Mouse (Mus musculus) 3T3-L1 (cell line): Measurements from ENCODE around the gene Zbtb24.

Experiments
- DNase-seq: peaks from one replicate; pipeline ENCODE4 v3.0.0-alpha.2; 2015; ENCODE audit warnings: low read depth, low spot score

Gene Zbtb24

DNA sequence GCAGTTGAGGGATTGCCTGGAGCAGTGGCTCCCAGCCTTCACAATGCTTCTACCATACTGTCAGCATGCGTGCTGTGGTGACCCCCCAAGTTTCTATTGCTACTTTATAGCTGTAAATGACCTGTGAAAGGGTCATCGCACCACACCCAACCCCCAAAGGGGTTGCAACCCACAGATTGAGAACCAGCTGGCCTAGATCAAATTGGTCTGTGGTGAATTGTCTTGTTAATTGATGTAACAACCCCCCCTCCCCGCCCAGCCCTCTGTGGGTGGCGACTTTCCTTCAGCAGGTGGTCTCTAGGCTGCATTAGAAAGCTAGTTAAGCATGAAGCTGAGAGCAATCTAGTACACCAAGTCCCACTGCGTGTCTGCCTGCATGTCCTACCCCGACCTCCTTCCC, 17.1 kb downstream of the Zbtb24 start:
- DNase-seq: no peak

DNA sequence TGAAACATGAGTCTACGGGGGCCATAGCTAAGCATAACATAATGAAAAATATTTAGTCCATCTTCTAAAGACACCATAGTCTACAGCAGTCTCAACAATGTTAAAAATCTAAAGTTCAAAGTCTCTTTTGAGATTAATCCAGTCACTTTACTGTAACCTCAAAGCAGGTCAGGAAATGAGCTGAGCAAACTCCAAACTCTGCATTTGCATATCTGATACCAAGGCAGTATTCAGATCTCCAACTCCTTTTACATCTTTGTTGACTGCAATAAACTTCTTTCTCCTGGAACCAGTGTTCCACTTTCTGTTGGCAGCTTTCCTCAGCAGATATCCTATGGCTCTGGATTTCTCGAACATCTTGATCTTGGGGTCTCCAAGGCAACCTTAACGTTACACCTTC, 20.5 kb downstream of the Zbtb24 start:
- DNase-seq: no peak

DNA sequence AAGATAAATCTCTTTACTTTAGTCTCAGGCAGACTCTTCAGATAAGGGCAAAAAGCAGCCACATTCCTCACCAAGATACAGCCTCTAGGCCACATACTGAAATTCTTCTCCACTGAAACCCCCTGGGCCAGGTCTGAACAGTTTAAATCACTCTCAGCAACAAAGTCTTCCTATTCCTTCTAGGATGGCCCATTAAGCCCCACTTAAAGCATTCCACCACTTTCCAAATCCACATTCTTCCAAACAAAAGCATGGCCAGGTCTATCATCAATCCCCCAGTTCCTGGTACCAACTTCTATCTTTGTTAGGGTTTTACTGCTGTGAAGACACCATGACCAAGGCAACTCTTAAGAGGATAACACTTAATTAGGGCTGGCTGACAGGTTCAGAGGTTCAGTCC, 22.4 kb downstream of the Zbtb24 start:
- DNase-seq: no peak

DNA sequence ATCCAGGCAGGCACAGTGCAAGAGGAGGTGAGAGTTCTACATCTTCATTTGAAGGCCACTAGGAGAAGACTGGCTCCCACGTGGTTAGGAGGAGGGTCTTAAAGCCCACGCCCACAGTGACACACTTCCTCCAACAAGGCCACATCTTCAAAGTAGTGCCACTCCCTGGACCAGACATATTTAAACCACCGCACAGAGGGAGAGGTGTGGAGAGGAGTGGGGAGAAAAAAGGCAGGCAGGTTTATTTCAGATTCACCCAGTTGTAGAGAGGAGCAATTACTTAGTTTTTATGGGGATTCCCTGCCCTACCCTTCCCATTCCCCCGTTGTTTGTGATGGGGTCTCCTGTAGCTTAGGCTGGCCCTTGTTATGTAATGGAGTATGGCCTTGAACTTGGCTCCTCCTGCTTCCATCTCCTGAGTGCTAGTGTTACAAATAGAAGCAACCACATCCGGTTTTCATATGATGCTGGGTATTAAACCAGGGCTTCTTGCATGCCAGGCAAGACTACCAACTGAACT, 22.8 kb downstream of the Zbtb24 start:
- no peak for DNase-seq

DNA sequence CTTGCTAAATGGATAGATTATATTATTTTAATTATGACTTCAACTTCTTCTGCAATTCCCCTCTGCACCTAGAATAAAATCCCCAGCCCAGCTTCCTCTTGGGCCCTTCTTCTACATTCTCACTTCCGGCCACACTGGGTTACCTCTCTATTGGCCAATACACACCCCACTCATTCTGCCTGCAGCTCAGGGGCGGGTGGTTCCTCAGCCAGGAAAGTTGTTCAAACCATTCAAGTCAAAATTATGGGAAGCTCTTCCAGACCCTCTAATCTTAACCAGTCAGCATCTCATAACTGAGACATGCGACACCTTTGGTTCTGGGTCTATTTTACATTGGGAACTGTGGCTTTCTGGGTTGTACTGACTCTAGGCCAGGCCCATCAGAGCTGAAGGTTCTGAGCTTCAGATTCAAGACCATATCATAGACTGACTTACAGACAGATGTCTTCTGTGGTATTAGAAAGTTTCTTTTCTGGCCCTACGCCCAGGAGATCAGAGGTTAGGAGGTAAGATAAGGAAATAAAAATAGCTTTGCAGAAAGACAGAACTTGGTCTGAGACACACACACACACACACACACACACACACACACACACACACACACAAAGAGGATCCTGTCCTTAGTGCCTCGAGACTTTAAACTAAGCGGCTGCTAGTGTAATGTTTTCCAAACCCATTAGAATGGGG, 23.7 kb downstream of the Zbtb24 start:
- no peak for DNase-seq

DNA sequence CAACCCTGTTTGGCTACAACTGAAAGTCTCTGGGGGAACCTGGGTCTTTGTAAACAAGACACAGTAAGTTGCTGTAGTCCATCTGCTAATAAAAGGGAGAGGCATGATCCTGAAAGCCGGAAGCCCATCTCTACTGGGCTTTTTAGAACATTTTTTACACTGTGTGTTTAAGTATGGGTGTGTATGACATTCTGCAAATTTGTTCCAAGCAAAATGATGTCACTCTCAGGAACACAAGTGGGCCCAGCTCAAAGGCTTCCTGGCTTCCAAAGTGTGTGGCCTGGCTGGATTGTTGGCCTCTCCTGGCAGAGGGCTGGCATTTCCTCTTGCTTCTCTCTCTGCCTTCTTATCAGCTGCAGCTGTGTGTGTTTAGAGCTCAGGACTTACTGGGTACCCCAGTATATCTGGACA, 24.8 kb downstream of the Zbtb24 start:
- DNase-seq: peak; percentile 41

DNA sequence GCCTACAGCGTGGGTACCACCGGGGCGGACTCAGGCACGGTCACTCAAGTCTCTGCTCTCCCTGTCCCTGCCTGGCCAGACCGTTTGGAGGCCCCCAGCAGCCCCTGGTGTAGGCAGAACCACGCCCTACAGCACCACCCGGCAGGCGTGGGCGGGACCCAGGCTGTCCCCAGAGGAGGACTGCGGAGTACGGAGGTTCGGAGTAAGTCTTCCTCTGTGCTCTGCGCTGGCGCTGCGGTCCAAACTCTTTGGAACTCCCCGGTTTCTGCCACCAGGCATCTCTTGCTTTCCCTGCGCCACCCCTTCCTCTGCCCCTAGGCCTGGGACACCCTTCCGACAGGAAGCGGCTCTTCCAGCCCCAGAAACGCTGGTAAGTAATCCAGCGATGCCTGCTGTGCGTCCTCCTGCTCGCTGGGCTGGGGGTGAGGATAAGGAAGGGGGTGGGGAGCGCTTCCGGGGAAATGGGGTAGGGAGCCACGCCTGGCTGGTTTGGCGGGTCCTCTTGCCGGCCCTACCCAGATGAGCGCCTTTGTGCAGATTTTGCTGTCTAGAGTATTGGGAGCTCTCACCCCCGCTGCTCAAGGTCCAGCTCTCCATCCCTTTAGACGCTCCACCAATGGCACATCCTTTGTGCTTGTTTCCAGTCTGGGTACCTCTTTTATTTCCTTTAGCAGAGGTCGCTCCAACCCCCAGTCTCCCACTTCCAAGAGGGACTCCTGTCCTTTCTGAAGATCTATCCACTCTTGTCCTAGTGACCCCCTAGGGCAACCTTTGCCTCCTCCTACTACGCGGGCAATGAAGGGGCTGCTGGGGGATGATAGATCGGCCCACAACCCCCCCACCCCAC, 26.2 kb downstream of the Zbtb24 start, which contains the start of gene Mical1:
Mical1 (plus strand) TSS at position 144 of the 847 bp plus-strand sequence.
- peak; percentile 57 for DNase-seq

DNA sequence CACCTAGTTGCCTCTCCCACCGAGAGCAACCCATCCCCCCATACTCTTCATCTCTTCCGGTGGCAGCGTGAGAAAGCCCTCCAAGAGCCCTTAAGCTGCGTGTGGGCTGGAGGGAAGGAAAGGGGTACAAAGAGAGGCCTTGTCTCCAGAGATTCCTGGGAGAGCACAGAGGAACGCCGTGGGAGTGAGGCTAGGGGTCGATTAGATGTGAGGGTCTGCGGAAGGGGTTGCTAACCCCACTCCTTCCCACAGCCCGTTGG, 26.8 kb downstream of the Zbtb24 start:
- no peak for DNase-seq

DNA sequence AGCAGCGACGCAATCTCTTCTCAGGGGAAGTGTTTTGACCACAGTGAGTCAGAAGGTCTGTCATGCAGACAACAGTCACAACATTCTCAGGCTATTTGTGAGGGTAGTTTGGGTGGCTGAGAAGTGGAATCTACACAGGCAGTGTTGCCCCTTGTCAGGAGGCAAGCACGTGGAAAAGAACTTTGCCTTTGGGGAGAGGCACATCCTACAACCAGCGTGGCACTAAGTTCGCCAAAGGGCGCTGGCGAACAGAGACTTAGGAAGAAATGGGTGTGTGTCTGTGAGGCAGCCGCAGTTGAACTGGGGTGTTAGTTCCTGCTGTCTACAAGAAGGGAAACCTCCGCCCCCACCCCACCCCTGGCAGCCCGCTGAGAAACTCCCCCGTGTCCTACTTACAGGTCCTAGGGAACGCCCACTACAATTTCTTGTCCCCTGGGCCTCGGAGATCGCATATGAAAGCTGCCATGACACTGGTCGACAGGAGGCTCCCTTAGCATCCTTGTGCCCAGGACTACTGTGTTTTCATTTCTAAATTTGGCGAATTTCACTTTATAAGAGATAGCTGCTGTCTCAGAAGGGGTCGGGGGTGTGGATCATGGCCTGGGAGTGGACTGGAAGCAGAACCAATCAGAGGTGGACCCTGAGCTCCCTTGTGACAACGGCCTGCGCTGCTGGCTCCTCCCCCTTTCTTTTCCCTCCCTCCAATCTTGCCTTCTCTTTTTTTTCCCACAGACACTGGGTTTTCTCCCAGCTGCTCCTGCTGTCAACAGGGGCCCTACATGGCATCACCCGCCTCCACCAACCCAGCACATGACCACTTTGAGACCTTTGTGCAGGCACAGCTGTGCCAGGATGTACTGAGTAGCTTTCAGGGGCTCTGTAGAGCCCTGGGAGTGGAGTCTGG, 27.3 kb downstream of the Zbtb24 start:
- peak; percentile 87 for DNase-seq

DNA sequence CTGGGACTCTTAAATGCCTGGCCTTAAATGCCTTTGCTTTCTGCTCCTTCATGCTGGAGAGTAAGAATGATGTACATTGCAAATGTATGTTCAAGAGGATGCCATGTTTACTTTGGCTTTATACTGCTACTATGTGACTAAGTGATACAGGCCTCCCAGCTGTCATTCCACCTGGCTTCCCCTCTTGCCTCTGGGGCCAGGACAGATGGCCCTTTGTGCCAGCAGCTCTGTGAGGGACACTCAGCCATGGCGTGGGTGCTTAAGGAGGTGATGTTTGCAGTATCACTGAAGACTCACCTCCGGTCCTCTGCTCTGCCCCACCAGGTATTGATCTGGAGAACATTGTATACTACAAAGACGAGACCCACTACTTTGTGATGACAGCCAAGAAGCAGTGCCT, 29.8 kb downstream of the Zbtb24 start:
- no peak for DNase-seq

DNA sequence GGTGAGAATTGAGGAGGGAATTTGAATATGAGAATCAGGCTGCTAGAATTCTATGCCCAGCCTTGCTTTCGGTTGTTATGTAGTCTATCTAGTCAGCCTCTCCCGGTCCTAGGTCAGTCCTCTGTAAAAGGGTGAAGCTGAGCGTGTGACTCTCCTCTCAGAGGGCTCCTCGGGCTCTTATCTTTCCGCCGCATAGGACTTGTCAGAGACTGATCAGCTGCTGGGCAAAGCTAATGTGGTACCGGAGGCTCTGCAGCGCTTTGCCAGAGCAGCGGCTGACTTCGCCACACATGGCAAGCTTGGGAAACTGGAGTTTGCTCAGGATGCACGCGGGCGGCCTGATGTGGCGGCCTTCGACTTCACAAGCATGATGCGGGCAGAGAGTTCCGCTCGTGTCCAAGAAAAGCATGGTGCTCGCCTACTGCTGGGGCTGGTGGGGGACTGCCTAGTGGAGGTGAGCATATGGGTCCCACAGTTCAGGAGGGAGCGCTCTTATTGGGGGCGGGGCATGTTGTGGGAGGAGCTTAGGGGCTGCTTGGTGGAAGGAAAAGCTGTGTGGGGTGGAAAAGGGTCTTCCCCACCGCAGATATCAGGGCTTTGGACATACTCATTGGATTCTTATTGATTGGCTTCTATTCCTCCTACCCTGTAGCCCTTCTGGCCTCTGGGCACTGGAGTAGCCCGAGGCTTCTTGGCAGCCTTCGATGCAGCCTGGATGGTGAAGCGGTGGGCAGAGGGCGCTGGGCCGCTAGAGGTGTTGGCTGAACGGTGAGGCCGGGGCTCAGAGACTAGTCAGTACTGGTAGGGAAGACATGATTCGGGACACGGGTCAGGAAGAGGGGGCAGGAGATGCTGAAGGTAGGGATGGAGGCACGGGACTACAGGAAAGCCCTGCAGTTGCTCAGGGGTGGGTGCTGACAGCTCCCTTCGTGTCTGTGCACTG, 31.0 kb downstream of the Zbtb24 start:
- DNase-seq: no peak

DNA sequence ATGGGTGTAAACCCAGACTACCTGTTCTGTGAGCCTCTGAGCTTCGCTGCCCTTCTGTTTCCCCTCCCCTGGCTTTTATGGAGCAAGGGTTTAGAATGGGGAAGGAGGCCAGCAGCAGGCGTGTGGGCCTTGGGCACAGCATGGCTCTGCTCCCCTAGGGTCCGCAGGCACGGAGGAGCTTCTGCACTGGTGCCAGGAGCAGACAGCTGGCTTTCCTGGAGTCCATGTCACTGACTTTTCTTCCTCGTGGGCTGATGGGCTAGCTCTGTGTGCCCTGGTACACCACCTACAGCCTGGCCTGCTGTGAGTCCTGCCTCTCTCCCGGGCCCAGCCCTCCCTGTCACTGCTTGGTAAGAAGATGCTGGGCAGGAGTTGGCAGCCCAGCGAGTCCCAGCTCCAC, 32.3 kb downstream of the Zbtb24 start:
- DNase-seq: no peak

DNA sequence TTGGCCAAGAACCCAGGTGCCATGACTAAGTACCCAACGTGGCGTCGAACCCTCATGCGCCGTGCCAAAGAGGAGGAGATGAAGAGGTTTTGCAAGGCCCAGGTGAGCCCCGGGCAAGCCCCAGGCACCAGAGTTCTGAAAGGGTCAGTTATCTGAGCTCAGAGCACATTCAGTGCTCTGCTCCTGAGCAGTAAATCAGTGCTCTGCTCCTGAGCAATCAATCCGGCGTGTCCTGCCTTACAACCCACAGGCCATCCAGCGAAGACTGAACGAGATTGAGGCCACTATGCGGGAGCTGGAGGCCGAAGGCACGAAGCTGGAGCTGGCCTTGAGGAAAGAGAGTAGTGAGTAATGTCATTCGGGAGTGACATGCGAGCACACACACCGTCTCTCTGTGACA, 35.6 kb downstream of the Zbtb24 start:
- DNase-seq: no peak

DNA sequence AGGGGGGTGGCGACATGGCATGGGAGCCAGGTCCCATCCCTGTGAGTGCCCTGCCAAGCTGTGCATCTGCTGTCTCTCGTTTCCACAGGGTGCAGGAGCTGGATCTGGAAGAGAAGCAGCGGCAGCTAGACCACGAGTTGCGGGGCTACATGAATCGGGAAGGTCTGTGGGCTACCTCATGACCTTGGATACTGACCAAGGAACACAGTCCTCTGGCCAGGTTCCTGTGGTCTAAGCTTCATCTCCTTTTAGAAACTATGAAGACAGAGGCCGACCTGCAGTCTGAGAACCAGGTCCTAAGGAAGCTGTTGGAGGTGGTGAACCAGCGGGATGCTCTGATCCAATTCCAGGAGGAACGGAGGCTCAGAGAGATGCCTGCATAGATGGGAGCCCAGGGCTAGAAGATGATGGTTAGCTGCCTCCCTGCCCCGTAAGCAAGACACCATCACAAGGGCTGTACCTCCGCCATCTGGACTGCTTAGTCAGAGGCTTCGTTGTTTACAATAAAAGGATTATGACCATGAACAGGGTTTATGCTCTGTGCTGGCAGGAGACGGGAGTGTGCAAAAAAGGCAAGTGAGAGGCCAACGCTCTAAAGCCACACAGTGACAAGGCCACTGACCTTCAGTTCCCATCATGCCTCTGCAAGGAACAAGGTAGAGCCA, 36.5 kb downstream of the Zbtb24 start:
- DNase-seq: peak; percentile 68

DNA sequence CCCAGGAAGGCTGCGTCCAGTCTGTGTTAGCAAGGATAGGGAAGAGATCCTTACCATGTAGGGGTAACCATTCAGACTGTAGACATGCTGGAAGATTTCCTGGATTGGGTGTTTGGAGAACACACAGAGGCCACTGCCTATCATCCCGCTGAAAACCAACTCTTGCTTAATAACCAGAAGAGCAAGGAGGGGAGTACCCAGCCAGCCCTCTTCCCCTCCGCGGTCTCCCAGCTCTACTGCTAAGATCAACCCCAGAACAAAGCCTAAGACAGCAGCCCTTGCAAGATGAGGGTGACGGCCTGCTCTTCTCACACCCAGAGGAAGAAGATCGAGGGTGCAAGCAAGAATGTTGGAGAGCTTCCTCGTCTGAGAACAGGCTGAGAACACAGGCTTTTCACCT, 38.7 kb downstream of the Zbtb24 start:
- no peak for DNase-seq

DNA sequence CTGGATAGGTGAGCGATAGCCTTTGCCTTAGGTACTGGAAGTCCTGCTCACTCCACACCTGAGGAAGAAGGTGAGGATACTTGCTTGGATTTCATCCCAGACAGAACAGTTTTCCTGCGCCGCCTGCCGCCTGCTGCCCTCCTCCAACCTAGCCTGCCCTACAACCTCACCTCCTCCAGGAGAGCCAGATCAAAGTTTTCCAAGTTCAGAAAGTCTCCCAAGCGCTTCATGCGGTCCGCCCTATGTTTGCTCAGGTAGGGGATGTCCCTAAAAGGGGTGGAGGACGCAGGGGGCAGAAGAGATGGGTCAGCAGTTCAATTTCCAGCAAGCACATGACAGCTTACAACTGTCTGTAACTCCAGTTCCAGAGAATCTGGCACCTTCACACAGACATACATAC, 39.1 kb downstream of the Zbtb24 start:
- DNase-seq: no peak

DNA sequence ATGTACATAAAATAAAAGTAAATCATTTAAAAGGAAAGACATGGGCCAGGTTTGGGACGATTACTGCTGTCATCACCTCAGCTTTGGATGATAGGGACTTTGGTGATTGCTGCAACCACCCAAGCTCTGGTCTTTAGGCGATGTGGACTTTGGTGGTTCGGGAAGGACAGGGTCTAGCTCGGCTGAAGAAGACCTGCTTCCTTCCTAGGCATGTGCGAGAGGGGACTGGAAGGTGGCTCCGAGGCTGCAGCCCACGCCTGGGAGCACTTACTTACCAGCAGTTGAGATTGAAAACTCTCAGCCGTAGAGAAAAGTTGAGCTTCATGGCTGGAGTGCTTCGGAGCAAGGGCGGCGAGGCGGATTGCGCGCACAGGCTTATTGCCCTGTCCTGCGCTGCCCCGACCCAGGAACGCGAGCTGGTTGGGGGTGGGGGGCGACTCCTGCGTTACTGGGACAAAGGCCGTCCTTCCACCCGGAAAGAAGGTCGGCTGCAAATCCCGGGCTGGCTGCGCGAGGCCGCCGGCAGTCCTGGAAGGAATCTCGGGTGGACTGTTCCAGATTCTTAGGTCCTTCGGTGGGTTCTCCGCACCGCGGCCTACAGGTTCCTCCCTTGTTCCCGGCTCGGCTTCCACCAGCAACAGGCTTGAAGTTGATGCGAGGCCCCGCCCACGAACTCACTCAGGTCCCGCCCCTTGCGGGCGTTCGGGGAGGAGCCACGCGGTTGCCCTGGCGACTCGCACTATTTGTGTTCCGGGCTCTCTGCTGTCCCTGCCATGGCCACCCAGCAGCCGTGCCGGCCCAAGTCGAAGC, 39.7 kb downstream of the Zbtb24 start, which contains the start of the genes Smpd2 and Ppil6:
Smpd2 (minus strand) TSS at position 662 of the 810 bp plus-strand sequence.
Ppil6 (plus strand) TSS at position 732 of the 810 bp plus-strand sequence.
- peak; percentile 87 for DNase-seq

DNA sequence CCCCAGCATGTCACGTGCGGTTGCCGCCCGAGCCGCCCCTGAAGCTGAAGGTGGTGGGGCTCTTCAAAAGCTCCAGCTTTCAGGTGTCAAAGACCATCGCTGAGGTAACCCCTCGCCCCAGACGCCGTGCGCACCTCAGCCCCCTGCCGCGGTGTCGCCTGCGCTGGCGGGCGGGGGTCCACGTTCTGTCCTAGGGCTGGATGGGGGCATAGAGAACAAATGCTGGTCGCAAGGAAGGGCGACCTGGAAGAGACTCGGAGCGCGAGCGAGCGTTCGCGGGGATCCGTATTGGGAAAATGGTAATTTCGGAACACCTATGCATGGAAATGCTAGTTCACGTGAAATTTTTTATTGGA, 40.3 kb downstream of the Zbtb24 start:
- no peak for DNase-seq

DNA sequence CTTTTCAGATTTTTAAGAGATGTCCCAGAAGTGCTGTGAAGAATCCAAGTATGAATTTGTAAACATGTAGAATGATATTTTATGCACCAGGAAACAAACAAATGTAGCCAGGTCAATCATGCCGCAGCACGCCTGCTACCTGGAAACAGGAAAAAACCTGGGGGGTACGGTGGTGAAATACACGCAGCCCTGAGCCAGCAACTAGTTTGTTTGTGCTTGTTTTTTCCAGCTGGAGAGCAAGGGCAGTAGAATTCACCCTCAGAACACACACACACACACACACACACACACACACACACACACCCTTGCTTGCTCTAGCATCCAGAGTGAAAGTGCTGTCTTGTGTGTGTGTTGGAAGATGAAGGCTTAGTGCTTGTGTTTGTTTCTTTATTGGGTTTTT, 40.9 kb downstream of the Zbtb24 start:
- no peak for DNase-seq
